Mouse (Mus musculus) midbrain, embryonic 14.5 days (tissue): ENCODE data around the gene Nle1. TPM values are rescaled to one million over a fixed set of nuclear protein-coding genes. Genes with fewer than 3 reads are reported as not detected.

ENCODE experiments used
- ATAC-seq: fragments of 200-750 bp; cut with Nextera tagmentation; 2 replicates; pipeline ENCODE4 v1.8.0; 2017; ENCODE audit warnings: moderate number of reproducible peaks, moderate library complexity; ENCODE audit not compliant: low FRiP score, low TSS enrichment
- DNase-seq: peaks from one replicate; pipeline ENCODE4 v3.0.0-alpha.2; 2015
- H3K27ac ChIP-seq: fragments of 300-500 bp; sonication (generic); replicated peaks from 2 replicates; pipeline ENCODE4 v1.5.1; 2014; ENCODE audit warnings: mild to moderate bottlenecking, low read depth, low read length, moderate library complexity
- H3K27me3 ChIP-seq: fragments of 300-500 bp; sonication (generic); 2 replicates; pipeline ENCODE4 v1.6.1; 2014; ENCODE audit warnings: low read length, control low read depth, mixed read lengths; ENCODE audit not compliant: control insufficient read depth, insufficient read depth
- H3K36me3 ChIP-seq: fragments of 300-500 bp; sonication (generic); 2 replicates; pipeline ENCODE4 v1.6.1; 2014; ENCODE audit warnings: low read length, control low read depth; ENCODE audit not compliant: control insufficient read depth, insufficient read depth
- H3K4me1 ChIP-seq: fragments of 300-500 bp; sonication (generic); 2 replicates; pipeline ENCODE4 v1.6.1; 2014; ENCODE audit warnings: mild to moderate bottlenecking, antibody characterized with exemption, low read length, control low read depth; ENCODE audit not compliant: control insufficient read depth, insufficient read depth
- H3K4me2 ChIP-seq: fragments of 300-500 bp; sonication (generic); 2 replicates; pipeline ENCODE4 v1.6.1; 2014; ENCODE audit warnings: mild to moderate bottlenecking, low read length, moderate library complexity
- H3K4me3 ChIP-seq: fragments of 300-500 bp; sonication (generic); replicated peaks from 2 replicates; pipeline ENCODE4 v1.5.1; 2014; ENCODE audit warnings: low read depth, low read length
- H3K9ac ChIP-seq: fragments of 300-500 bp; sonication (generic); replicated peaks from 2 replicates; pipeline ENCODE4 v1.6.1; 2014; ENCODE audit warnings: mild to moderate bottlenecking, low read length, moderate library complexity
- H3K9me3 ChIP-seq: fragments of 300-500 bp; sonication (generic); 2 replicates; pipeline ENCODE4 v1.6.1; 2016; ENCODE audit warnings: low read length, control low read depth, mixed read lengths; ENCODE audit not compliant: control insufficient read depth
- WGBS: fragments of 180-500 bp; shearing (Covaris S2); extraction: QIAGEN DNeasy Blood & Tissue Kit; methylation state at CpG from one replicate; pipeline ENCODE4 v1.1.7; 2014; 5-methylcytosine and 5-hydroxymethylcytosine counted together
- polyA plus RNA-seq: library from polyadenylated mRNA; unstranded; fragments of >200 nt; fragmentation: Nextera tagmentation; extraction: Ambion mirVana; gene quantifications from 2 replicates; pipeline ENCODE4 v1.2.1, GENCODE M21; 2014

The Nle1 gene
- polyA plus RNA-seq, 1 experiment from 2014 or later = 28.0 TPM

DNA sequence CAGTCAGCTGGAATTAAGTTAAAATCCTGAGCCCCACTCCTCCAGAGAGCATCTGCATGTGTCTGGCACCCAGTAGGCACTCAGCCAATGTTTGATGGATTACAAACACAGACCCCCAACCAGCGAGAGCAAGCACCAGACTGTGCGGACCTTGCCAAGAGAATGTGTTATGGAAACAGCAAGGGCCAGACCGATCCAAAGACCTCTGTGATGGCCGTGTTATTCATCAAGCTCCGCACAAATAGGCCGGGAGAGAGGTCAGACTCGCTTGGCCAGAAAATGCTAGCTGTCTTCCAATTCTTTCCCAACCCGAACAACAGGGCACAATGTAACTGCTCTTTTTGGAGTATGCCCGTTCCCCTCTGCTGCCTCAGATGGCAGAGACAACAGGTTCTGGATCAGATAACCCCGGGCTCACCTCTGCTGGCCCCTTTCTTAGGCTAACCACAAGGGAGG, 19.7 kb downstream of the Nle1 start:
- Histone ChIP-seq H3K27me3 (no peaks in the 10 kb centered on the region), H3K27ac (no peak overlapping the region), H3K36me3 (no peaks in the 10 kb centered on the region), H3K4me2 (0 out of 2 replicates have a peak overlapping the region, but pooled peaks have one; percentile 82), H3K4me1 (peaks cover 16% of the 10 kb centered on the region), H3K9ac (no peak overlapping the region; the same call in 1 of the 2 replicates), H3K9me3 (no peaks in the 10 kb centered on the region), H3K4me3 (no peak overlapping the region)
- DNase-seq = peak; percentile 31
- 70% methylated on average over 10 of the region's 10 CpGs for WGBS
- ATAC-seq = no peak

DNA sequence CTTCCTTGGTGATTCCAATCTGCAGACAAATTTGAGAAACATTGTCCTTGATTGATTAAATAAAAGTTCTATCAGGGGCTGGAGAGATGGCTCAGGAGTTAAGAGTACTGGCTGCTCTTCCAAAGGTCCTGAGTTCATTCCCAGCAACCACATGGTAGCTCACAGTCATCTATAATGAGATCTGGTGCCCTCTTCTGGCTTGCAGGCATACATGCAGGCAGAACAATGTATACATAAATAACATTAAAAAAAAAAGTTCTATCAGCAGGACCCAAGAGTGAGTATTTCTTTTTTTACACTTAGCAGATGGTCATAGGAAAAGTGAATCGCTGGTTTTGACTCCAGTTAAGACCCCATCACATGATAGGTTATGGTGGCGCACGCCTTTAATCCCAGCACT, 21.7 kb downstream of the Nle1 start:
- Histone ChIP-seq H3K9me3 (no peaks in the 10 kb centered on the region), H3K4me1 (peaks cover 16% of the 10 kb centered on the region), H3K4me2 (no peak overlapping the region), H3K9ac (no peak overlapping the region), H3K27me3 (no peaks in the 10 kb centered on the region), H3K27ac (no peak overlapping the region), H3K4me3 (no peak overlapping the region), H3K36me3 (no peaks in the 10 kb centered on the region)
- 88% methylated on average over 3 of the region's 3 CpGs for WGBS
- DNase-seq (no peak), ATAC-seq (no peak)

DNA sequence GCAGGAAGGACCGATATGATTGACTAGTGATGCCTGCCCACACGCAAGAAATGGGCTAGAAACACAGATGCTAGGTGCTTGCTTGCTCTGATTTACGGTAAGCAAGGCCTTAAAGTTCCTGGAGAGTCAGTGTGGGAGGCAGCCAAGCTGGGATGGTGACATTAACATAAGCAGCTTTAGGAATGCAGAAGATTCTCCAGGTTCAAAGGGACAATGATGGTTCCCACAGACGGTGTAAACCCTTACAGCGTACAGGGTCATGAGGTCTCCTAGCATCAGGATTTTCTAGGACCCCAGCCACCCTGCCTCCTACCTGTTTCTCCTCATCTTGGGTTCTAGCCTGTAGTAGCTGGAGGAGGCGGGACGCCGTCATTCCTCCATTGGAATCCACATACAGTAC, 25.0 kb downstream of the Nle1 start:
- Histone ChIP-seq H3K27me3 (no peaks in the 10 kb centered on the region), H3K4me3 (no peak overlapping the region), H3K4me1 (0 out of 2 replicates have a peak, but pooled peaks cover under 1% of the 10 kb centered on the region), H3K9ac (no peak overlapping the region), H3K4me2 (no peak overlapping the region), H3K36me3 (no peaks in the 10 kb centered on the region), H3K9me3 (no peaks in the 10 kb centered on the region), H3K27ac (no peak overlapping the region)
- ATAC-seq (no peak), DNase-seq (no peak)
- WGBS = 76% methylated on average over 8 of the region's 8 CpGs

DNA sequence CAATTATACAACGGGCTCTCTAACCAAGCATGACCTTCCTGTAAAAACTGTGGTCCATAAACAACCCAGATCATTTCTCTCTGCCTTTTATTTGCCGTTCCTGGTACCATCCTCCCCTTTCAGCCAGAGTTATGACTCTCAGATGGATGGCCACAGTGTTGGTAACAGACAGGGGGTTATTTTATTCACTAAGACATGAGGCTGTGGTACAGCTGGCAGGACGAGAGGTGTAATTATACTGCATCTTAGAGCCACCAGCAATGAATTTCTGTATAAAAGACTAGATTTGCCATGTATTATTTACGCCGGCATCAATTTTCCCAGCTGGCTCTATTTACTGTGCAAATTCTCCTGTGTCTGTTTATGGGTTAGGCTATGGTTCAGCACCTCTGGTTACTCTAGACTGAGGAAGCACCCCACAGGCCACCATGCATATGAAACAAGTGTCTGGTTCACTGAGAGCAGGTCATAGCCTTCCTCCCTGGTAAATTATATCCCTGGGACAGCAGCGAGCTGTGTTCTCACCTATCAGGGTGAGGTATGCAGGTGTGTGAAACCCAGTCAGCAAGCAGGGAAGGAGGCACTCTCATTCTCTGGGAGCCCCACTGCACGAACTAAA, 30.4 kb downstream of the Nle1 start:
- ATAC-seq (no peak), DNase-seq (no peak)
- Histone ChIP-seq H3K36me3 (no peaks in the 10 kb centered on the region), H3K27ac (no peak overlapping the region), H3K9me3 (no peaks in the 10 kb centered on the region), H3K4me2 (no peak overlapping the region), H3K4me1 (no peaks in the 10 kb centered on the region), H3K9ac (no peak overlapping the region), H3K4me3 (no peak overlapping the region), H3K27me3 (no peaks in the 10 kb centered on the region)
- 83% methylated on average over 7 of the region's 7 CpGs for WGBS

DNA sequence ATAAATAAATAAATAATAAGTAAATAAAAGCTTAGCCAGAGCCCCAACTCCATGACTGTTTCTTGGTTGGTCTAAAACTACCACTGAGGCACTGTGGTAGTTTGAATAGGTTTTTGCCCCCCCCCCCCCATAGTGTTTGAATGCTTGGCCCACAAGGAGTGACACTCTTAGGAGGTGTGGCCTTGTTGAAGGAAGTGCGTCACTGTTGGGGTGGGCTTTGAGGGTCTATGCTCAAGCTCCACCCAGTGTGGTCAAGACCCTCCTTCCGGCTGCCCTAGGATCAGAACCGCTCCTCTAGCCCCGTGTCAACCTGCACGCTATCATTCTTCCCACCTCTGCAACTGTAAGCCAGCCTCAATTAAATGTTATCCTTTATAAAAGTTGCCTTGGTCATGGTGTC, 32.6 kb downstream of the Nle1 start:
- no peak overlapping the region for H3K27ac ChIP-seq
- 93% methylated on average over 5 of the region's 5 CpGs for WGBS
- no peak for ATAC-seq
- H3K36me3 ChIP-seq = no peaks in the 10 kb centered on the region
- H3K9ac ChIP-seq = no peak overlapping the region
- no peak for DNase-seq
- H3K4me3 ChIP-seq = no peak overlapping the region
- no peak overlapping the region for H3K4me2 ChIP-seq
- no peaks in the 10 kb centered on the region for H3K4me1 ChIP-seq
- no peaks in the 10 kb centered on the region for H3K9me3 ChIP-seq
- no peaks in the 10 kb centered on the region for H3K27me3 ChIP-seq

DNA sequence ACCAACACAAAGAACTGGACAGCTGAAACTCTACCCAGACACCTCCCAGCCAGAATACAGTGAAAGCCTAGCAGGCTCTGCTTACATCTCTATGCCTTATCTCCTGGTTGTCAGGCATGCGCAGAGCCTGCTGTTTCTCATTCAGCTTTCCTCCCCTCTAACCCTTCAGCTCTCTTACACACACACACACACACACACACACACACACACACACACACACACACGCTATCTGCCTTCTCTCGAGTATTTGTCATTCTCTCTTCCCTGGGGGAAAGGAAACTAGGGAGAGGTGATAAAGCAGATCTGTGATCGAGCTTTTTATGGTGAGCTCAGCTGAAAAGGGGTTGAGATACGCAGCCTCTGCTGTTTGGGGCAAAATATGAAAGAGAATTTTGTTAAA, 33.3 kb downstream of the Nle1 start:
- Histone ChIP-seq H3K9ac (no peak overlapping the region), H3K4me2 (no peak overlapping the region), H3K9me3 (no peaks in the 10 kb centered on the region), H3K27me3 (no peaks in the 10 kb centered on the region), H3K27ac (no peak overlapping the region), H3K4me3 (no peak overlapping the region), H3K4me1 (no peaks in the 10 kb centered on the region), H3K36me3 (no peaks in the 10 kb centered on the region)
- 73% methylated on average over 5 of the region's 5 CpGs for WGBS
- no peak for DNase-seq
- no peak for ATAC-seq

DNA sequence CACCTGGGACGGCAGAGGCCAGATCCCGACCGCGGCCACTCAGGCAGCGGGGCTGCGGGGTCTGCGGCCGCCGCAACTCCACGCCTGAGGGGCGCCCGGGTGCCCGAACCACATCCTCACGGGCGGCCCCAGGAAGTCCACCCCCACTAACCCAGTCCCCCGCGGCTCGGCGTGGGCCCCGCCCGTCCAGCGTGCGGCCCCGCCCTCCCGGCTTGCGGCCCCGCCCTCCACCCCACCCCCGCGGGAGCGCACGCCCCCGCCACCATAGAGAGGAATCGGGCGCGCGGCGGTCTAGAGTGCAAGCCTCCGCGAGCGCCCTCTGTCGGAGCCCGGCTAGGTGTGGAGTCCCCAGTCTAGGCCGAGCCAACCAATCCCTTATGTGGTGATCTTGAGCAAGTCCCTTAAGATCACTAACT, 37.2 kb downstream of the Nle1 start, which contains the start of gene Rffl:
Gene Rffl, minus strand, starts transcription at position 180 of the 416 bp plus-strand sequence.
- H3K27ac ChIP-seq = no peak within 1 kb of the TSS
- no peaks in the 10 kb centered on the region for H3K4me1 ChIP-seq
- DNase-seq (peak; percentile 97), ATAC-seq (peak; percentile 91; the same call in 1 of the 2 replicates)
- no peaks in the 10 kb centered on the region for H3K36me3 ChIP-seq
- peak within 1 kb of the TSS; percentile 83 for H3K4me2 ChIP-seq
- H3K9me3 ChIP-seq = no peaks in the 10 kb centered on the region
- H3K27me3 ChIP-seq = no peaks in the 10 kb centered on the region
- under 1% methylated on average over 43 of the region's 43 CpGs for WGBS
- H3K4me3 ChIP-seq = peak within 1 kb of the TSS; percentile 69
- peak within 1 kb of the TSS; percentile 68 for H3K9ac ChIP-seq

DNA sequence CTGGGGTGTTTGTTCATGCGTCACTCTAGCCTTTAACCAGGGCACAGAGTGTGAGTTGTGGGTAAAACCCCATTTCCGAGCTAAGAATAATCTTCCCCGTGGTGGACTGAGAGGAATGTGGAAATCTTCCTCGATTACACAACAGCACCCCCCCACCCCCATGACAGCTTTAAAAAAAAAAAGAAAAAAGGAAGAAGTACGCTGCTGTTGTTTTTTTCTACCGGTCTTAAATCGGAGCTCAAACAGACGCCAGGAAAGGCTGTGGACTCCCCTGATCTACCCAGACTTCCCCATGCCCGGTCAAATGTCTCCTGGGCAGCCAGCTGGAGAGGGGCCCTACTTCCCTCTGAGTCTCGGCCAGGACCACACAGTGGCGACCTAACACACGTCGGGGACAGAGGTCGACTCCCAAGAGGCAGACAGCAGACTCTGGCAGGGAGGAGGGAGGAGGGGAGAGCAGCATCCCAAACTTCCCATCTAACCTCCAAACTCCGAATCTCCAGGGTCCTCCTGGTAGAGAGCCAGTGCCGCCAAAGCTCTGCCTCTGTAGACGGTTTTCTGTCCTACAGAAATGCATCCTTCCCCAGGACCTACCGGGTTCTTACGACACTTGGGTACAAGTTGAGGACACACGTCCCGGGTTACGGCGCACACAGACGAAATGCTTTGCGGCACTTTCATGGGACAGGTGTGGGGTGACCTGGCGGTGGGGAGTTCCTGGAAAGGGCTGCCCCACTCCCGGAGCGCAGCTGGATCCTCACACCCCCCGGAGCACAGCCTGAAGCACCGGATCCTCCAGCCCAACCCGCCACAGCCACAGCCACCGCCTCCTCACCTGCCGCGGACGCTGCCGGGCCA, 37.8 kb downstream of the Nle1 start:
- peak overlapping the region; percentile 83 for H3K4me2 ChIP-seq
- H3K4me3 ChIP-seq = peak overlapping the region; percentile 69
- H3K9ac ChIP-seq = peak overlapping the region; percentile 68
- peak; percentile 44 for DNase-seq
- H3K36me3 ChIP-seq = no peaks in the 10 kb centered on the region
- WGBS = 5% methylated on average over 36 of the region's 36 CpGs
- no peaks in the 10 kb centered on the region for H3K27me3 ChIP-seq
- ATAC-seq = no peak
- H3K9me3 ChIP-seq = no peaks in the 10 kb centered on the region
- H3K4me1 ChIP-seq = no peaks in the 10 kb centered on the region
- H3K27ac ChIP-seq = no peak overlapping the region
